Mouse (Mus musculus): ENCODE measurements at regions not wholly inside any gene's neighbourhood (a gene's known extent, or its start where the extent isn't known, plus 50 kb on each side); places are given as distances from the start of the nearest gene placed in this dataset.

DNA sequence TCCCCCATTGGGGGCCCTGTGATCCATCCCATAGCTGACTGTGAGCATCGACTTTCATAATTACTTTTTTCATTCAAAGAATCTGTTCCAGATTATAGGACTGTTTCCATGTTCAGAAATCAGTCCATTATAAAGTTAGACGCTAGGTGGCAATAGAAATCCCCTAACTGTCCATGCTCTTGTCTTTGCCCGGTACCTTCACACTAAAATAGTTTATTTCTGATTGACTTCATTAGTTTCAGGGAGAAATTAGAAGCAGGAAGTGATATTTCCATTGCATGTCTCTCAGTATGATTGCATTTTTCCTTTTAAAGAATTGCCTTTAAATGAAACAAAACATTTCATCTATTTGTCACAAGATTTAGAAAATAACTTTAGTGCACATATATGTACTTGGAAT, 131.7 kb downstream of the Fbxo8 start:
- DNase-seq (ENCODE audit: low spot score) = peak; percentile 71

DNA sequence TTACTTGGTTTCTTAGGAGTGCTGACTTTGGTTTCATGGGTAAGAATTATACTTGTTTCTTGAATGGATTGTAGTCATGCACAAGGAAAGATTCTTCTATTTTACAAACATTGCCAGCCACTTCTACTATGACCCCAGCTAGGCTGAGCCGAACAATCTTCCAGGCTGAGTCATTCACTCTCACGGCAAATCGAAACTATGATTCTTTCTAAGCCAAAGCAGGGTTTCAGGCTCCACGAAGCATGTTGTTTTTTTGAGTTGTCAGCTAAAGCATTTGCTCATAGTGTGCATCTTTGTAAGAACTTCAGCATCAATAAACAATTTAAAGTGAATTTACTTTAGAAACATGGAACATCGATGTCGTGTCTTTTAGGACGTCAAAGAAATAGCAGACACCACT, 133.5 kb downstream of the Fbxo8 start:
- no peak for DNase-seq (ENCODE audit: low spot score)

DNA sequence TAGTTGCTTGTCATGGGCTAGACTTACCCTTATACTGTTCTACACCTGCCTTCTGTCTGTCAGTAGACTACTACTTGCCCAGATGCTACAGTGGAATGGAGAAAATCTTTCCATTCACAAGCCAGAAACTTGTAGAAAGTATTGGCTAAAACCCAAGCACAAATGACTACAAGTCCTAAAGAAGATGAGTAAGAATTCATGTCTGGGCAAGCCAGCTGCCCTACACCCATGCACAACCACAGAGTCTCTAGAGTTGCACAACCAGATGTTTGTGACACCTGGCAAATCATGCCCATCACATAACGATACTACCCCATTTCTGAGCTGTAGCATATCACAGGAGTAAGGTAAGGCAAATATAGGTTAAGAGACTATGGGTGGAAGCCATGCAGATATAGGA, 144.5 kb downstream of the Fbxo8 start:
- no peak for DNase-seq (ENCODE audit: low spot score)

DNA sequence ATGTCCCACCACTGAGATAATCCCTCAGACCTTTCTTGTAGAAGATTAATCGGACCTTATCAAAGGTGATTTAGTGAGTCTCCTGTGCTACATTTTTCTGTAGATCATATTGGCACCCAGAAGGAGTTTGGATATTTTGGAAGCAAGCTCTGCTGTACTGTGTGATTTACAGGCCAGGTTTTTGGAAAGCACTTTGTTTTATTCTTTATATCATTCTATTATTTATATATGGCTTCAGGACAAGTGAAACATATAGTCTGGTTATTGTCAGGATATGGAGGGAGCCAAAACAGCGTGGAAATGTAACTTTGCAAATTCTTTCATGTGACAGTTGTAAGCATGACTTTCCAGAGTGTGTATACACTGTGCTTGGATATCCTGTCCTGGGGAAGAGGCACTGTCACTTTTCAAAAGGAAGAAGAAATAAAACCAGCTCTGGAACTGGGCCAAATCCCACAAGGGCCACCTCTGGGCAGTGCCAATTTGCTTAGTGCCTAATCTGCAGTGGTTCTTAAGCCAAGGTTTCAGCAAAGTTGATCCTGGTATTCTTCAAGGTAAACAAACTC, 149.8 kb downstream of the Fbxo8 start:
- no peak for DNase-seq (ENCODE audit: low spot score)

DNA sequence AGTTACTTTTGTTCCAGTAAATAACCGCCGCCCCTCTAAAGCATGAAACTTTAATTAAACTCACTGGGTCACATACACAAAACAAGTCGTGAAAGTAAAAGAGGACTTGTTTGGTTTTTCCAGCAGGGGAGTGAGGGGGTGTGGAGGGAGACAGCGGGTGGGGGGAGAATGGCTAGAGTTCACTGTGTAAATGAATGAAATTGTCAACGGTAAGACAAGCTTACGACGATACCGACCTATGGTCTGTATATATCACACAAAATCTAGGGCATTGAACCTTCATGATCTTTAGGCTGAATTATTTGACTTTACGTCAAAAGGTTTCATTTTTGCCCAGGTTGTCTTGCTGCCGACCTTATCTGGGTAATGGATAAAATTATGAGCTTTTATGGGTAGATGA, 155.5 kb downstream of the Fbxo8 start:
- DNase-seq (ENCODE audit: low spot score) = no peak

DNA sequence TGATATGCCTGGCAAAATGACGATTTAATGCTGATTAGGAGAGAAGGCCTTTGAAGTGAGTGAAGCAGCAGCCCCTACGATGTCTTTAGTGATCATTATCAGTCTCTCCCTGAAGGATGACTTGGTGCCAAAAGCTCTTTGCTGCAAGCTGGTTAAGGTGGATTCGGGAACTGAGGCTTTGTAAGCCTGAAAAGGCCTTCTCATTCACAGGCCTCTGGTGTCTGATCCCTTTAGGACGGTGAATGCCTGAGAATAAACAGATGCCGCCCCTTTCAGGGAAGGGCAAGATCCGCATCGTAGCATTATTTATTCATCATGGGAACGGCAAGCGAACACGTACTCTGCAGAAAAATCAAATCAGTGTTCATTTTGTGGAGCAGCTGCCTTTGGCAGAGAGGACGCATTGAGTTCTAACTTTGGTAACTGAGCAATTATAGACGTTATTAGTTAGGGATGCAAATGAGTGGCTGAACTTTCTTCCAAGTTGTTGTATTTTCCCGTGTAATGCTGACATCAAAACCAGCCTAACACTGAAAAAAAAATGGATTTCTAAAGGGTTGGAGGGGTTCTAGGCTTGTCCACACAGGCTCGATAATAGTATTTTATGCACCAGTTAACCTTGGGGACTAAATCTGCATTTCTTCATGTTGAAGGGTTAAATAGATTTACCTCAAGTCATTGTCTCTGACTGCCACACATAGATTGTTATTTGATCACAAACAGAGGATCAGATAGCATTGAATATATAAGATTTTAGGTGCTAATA, 156.2 kb downstream of the Fbxo8 start:
- DNase-seq (ENCODE audit: low spot score) = peak; percentile 69

DNA sequence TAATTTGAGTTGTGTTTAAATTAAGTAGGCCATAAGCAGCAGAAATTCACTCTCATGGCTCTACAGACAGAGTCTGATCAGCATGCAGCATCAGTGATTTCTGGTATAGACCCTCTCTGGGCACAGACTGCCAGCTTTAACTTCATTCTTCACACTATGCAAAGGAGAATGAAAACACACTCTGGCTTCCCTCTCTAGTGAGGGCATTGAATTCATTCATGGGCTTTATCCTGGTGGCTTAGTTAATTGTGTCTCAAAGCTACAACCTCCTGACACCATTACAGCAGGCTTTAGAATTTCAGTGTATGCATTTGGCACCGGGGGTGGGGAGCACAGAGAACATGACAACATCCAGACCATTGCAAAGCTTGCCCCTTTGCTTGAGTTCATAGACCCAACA, 169.1 kb downstream of the Fbxo8 start:
- no peak for DNase-seq (ENCODE audit: low spot score)

DNA sequence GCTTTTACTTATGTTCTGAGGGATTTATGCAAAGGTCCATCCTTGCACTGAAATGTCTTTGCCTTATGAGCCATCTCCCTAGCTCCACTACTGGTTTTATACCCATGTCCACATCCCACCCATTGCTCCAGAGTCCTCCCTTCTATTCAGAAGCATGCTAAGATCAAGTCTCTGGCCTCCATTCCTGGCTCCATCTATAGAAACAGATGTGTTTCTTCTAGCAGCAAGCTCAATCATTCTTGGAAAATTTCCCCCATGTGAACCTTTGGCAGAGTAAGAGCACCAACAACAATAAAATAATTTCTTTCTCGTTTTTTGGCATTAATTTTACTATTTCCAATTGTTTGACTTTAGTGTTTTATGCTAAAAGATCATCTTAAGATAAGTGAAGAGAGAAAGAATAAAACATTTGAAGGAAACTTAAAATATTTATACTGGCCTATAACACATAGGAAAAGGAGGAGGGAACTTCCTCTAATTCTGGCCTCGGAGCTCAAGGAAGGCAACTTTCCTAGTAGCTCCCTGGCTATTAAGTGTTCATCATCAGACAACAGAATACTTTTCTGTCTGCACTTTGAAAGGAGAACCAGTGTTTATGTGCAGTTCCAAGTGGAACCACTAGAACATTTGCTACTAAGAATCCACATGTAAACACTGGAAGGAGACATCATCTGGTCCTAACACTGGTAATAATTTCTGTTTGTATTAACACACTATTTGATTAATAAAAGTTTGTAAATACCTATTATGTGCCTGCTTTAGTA, 171.8 kb downstream of the Fbxo8 start:
- no peak for DNase-seq (ENCODE audit: low spot score)

DNA sequence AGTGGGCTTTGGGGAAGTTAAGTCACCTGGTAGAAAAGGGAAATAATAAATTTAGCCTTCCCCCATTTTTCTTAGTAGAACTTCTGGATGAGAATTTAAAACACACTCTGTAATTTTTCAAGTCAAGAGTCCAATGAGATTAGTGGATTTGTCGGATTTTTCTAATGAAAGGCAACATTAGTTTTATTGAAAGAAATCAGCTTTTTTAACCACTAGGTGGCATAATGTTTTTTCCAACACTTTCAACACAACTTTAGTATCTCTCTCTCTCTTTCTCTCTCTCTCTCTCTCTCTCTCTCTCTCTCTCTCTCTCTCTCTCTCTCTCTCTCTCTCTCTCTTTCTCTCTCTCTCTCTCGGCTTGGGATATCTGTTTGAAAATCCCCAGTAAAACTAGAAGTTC, 173.7 kb downstream of the Fbxo8 start:
- no peak for DNase-seq (ENCODE audit: low spot score)

DNA sequence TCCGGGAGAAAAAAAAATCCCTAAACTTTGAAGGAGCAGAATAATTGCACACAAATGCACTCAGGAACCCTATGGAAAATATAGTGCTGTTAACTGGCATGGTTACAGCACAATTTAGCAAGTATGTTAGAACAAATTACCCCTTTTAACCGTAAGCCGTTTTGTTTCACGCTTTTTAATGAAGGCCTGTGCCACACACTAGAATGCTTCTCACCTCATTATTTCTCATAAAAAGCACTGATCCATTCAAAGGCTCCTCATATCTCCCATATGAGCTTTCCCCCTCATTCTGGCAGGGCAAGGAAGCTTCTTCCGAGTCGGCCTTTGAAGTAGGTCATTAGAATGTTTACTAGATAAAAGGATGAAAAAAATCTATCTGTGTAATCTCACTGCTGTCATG, 182.4 kb downstream of the Fbxo8 start:
- no peak for DNase-seq (ENCODE audit: low spot score)

DNA sequence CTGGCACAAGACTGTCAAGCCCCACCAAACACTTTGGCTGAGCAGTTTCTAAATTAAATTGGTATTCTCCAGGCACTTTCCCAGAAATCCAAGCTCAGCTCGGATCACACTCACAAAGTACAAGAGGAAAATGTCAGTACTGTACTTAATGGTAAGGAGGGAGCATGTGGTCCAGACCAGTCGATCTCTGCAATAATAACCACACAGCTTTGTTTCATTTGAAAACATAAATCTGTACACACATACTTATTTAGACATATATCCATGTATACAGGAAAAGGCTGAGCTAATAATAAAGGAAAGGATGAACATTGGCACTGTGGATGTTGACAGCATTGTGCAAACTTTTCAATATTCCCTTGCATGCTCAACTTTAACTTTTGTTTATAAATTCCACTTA, 184.1 kb downstream of the Fbxo8 start:
- DNase-seq (ENCODE audit: low spot score) = no peak

DNA sequence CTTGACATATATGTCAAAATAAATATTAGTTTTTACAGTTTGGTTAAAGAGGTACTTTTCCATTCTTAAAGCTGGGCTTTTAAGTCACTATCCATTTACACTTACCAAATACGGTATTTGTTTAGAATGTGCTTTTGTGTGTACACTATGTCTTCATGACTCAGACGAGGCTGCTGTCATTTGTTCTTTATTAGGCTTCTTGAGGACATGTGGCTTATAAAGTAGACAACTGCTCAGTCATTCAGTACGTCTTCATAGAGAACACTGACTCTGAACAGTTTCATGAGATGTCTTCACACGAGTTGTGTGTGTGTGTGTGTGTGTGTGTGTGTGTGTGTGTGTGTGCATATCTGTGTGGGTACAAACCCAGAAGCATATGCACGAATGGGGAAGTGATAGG, 216.1 kb downstream of the Fbxo8 start:
- no peak for DNase-seq (ENCODE audit: low spot score)

DNA sequence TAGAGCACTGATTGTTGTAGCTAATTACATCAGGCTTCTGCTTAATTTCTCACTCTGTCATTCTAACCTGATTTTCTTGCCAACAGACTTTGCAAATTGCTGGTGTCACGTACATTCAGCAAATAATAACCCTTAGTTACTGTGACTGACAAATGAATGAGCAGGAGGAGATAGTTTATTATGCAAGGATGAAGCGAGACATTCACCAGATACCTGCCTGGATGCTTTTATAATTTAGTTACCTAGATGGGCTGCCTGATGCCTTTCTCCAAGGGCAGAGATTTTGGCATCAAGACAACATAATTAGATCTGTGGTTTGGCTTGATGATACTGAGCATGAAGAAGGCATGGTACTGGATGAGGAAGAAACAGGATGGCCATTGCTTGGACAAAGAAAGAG, 233.6 kb downstream of the Fbxo8 start:
- DNase-seq (ENCODE audit: low spot score) = no peak

DNA sequence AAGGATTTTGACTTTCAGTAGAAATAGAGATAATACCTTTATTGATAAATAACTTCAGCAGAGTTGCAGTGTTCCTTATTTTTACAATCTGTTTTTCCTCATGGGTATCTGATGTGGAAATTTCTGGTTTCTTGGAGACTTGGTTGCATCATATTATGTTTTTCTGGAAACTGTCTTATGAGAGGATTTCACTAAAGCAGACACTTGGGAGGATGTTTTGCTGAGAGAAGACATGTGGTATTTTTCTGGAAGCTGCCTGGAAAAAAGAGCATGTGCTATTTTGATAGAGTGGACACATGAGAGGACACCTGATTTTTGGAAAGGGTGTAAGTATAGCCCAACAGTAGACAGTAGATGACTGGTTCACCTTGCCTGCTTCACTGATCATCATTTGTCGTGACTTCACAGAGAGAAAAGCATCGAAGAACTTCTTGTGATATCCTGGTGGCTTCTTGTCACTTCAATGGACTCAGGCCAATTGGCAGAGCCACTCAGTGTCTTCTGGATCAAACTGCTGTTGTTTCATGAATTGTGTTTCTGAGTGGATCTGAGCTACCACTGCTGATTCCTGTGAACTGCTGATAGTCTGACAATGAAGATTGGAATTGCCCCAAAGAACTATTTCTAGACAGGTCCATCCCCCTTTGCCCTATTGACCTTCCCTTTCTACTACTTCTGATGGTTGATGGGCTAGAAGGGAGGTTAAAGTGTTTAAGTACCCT, 238.8 kb downstream of the Fbxo8 start:
- no peak for DNase-seq (ENCODE audit: low spot score)

DNA sequence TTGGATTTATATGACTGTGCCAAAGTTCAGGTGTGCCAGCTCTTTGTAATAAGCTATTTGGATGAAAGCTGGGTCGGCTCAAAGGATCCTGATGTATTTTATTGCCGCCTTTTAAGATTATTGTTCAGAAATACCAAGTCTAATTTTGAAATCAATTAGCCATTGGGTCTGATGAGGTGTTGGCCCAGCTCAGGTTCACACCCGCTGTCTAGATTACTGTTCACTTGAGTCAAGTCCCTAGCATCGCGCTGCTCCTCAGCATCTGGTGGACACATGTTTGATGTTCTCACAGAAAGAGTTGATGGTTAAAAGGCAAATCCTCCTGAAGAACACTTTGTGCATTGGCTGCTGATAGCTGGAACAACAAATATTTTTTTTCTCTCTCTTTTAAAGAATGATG, 281.8 kb downstream of the Fbxo8 start:
- DNase-seq (ENCODE audit: low spot score) = peak; percentile 23

DNA sequence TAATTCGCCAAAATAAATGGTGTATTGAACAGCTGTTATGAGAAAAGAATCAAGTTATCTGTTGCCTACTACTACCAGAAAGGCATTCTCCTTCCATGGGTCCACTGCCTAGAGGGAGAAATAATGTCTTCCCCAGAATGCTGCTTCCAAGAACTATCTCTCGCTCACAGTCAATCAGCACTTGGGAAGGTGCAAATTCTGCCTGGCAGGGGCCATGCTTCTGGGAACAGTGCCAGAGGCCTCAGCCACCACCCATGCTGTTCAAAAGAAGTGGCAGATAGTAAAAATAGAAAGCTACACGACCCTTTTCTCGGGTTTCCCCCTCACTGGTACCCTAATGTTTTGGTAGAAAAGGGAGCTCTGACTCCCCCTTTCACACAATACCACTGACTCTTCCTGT, 282.2 kb downstream of the Fbxo8 start:
- no peak for DNase-seq (ENCODE audit: low spot score)

DNA sequence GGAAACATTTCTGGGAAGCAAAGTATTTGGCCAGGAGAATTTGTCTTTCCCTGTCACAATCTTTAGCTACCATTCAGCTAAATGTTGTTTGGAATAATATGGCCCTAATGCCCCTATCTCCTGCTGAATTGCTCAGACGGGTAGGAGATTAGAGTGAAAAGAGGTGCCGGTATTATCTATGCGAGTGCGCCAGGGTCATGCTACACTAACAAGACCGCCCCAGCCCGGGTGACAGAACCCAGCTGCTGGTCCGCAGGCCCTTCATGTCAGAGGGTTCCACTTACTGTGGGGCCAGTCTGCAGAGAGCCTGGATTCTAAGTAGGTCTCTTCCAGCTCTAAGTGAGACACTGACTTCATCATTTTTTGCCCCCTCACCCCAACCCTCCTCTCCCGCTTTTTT, 332.6 kb downstream of the Fbxo8 start:
- peak; percentile 33 for DNase-seq (ENCODE audit: low spot score)

DNA sequence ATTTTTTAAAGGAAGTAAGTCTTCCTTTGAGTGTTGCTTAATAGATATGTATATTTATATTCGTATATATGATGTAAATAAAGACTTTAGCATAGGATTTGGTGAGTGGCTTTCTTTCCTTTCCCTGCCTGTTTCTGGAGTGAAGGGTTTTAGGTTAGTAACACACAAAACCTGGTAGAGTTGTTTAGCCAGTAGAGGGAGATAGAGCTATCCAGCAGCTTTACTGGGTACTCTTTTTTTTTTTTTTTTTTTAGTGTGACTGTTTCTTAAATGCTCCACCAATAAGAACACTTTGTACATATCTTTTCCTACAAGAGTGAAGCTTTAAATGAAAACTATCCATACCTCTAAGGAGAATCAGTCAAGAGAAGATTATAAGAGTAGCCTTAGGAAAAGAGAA, 333.3 kb downstream of the Fbxo8 start:
- DNase-seq (ENCODE audit: low spot score) = peak; percentile 52

DNA sequence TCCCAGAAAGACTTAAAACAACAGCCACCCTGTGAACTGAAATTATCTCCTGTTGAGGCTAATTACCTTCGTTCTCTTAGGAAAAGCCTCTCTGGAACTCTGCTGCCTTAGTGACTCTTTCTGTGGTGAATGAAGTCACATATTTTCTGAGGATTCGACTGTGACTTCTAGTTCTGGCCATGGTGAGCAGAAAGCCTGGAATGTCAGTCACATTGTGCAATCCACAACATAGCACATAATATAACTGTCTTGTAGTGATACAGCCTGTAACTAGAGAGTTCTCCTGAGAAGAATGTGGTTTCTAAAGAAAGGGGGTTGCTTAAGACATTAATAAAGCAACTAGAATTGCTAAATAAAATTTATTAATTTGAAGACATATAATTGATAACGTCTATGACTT, 342.7 kb downstream of the Fbxo8 start:
- DNase-seq (ENCODE audit: low spot score) = no peak

DNA sequence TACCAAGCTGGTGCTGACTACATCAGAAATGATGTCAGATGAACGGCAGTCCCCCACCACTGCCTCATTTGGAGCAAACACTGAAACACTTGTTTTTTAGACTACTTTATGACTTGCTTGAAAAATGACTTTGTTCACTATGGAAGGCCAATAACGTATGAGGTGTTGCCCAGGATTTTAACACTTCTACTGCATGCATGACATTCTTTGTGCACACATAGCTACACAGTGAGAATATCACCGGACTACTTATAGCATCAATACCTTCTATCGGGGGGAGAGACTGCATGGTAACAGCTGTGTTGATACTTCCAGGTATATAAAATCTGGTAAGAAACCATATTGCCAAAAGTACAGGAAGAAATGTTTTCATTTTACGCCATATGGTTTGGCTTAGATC, 364.5 kb downstream of the Fbxo8 start:
- no peak for DNase-seq (ENCODE audit: low spot score)

DNA sequence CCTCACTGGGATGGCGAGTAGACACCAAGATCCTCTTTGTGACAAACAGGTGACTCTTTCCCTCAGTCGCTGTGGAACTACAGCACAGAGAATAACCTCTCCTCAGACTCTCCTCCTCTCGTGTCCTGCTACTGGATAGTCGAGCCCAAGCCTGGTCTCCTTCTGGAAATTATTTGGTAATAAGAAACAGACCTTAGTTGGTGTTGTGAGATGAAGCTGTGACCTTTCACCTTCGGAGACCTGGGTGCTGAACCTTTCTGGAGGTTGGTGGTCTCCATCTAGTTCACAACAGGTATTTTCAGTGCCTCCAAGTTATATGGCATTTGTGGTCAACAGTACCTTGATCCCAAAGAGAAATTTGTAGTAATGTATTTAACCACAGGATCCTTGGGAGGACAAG, 365.1 kb downstream of the Fbxo8 start:
- no peak for DNase-seq (ENCODE audit: low spot score)

DNA sequence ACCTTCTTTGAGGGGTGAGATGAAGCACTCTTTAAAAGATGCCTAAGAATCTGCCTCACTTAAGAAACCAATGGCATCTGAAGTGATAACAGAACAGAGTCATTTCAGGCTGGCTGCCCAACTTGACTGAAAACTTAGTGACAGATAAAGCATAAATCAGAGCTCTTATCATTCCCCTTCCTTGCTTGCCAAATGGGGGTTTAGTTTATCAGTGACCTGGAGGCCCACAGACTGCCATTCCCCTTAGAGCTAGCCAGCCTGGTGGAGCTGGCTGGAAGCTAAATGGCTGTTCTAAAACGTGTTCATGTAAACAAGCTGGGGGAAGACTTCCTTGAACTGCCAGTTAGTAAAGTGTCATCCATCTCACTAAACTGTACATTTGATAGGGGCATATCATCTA, 373.8 kb downstream of the Fbxo8 start:
- DNase-seq (ENCODE audit: low spot score) = no peak

DNA sequence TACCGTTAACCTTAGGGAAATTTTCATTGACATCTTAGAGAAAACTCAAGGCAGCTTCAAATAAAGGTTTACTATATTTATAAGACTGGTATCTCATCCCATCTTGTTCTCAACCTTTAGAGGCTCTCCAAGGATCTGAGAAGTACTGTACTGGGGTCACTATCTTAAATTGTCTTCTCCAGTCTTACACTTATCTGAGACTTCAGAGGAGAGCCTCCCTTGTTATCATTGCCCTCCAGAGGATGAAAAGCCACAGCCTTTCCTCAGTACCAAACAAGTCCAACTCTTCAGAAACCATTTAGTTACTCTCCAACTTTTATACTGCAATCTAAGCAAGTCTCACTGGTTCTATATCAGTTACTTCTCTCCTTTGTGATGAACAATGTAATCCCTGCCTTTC, 376.3 kb downstream of the Fbxo8 start:
- DNase-seq (ENCODE audit: low spot score) = no peak
